Mouse (Mus musculus) MEL (cell line): ENCODE results near the gene Arhgef1. TPM values are rescaled to one million over a fixed set of nuclear protein-coding genes. Genes with fewer than 3 reads are reported as not detected.

Source experiments
- DNase-seq: peaks from one replicate; pipeline ENCODE4 v3.0.0; 2011; ENCODE audit warnings: low read depth, low spot score
- H3K27ac ChIP-seq: 2 replicates; pipeline ENCODE4 v1.5.1; 2012; ENCODE audit warnings: low read depth, mild to moderate bottlenecking, control low read depth, low read length, moderate library complexity; ENCODE audit not compliant: control insufficient read depth
- H3K27me3 ChIP-seq, 2 experiments: fragments of 150-350 bp in 1 of 2; sonication (generic) in 1 of 2; 2 replicates each; pipeline ENCODE4 v1.6.1; 2012; ENCODE audit warnings: low read length in 2 of 2, mild to moderate bottlenecking in 2 of 2, improper control_type of control experiment in 1 of 2, moderate library complexity in 1 of 2; ENCODE audit not compliant: insufficient read depth in 2 of 2, control insufficient read depth in 1 of 2
- H3K36me3 ChIP-seq, 2 experiments: 2 replicates each; pipeline ENCODE4 v1.6.1; 2012 to 2014; ENCODE audit warnings: low read length in 2 of 2, improper control_type of control experiment in 1 of 2, inconsistent platforms in 1 of 2, mild to moderate bottlenecking in 1 of 2; ENCODE audit not compliant: insufficient read depth in 2 of 2, control insufficient read depth in 1 of 2
- H3K4me1 ChIP-seq, 2 experiments: fragments of 150-350 bp in 1 of 2; sonication (generic) in 1 of 2; 2 replicates each; pipeline ENCODE4 v1.6.1; 2012; ENCODE audit warnings: low read length in 2 of 2, improper control_type of control experiment in 1 of 2, mild to moderate bottlenecking in 1 of 2; ENCODE audit not compliant: insufficient read depth in 2 of 2, control insufficient read depth in 1 of 2
- H3K4me3 ChIP-seq, 2 experiments: fragments of 150-350 bp in 1 of 2; sonication (generic) in 1 of 2; 2 replicates each; pipeline ENCODE4 v1.5.1; 2012; ENCODE audit warnings: low read depth in 2 of 2, low read length in 2 of 2, mild to moderate bottlenecking in 2 of 2, moderate library complexity in 2 of 2, control low read depth in 1 of 2, improper control_type of control experiment in 1 of 2; ENCODE audit not compliant: control insufficient read depth in 1 of 2, insufficient read depth in 1 of 2
- H3K79me2 ChIP-seq: 2 replicates; pipeline ENCODE4 v1.6.1; 2012; ENCODE audit warnings: mild to moderate bottlenecking, low read length, moderate library complexity; ENCODE audit not compliant: control insufficient read depth, poor library complexity, insufficient read depth
- H3K9ac ChIP-seq: 2 replicates; pipeline ENCODE4 v1.6.1; 2012; ENCODE audit warnings: low read depth, mild to moderate bottlenecking, control low read depth, low read length, moderate library complexity; ENCODE audit not compliant: control insufficient read depth, poor library complexity, severe bottlenecking
- H3K9me3 ChIP-seq: fragments of 150-350 bp; sonication (generic); replicated peaks from 2 replicates; pipeline ENCODE4 v1.6.1; 2012; ENCODE audit warnings: mild to moderate bottlenecking, low read length, improper control_type of control experiment, moderate library complexity; ENCODE audit not compliant: insufficient read depth
- BHLHE40 ChIP-seq: IDR thresholded peaks from 2 replicates; pipeline ENCODE4 v1.6.1; 2012; ENCODE audit warnings: low read depth, mild to moderate bottlenecking, inconsistent platforms, low read length, improper control_type of control experiment, borderline replicate concordance
- CHD1 ChIP-seq: IDR thresholded peaks from 2 replicates; pipeline ENCODE4 v1.6.1; 2012; ENCODE audit warnings: low read depth, mild to moderate bottlenecking, inconsistent platforms, low read length, improper control_type of control experiment
- ELF1 ChIP-seq: IDR thresholded peaks from 2 replicates; pipeline ENCODE4 v1.6.1; 2014; ENCODE audit warnings: low read depth, mild to moderate bottlenecking, inconsistent platforms, low read length, improper control_type of control experiment, moderate library complexity
- EP300 ChIP-seq, 2 experiments: IDR thresholded peaks; 2 replicates each; pipeline ENCODE4 v1.6.1; 2011; ENCODE audit warnings: improper control_type of control experiment in 2 of 2, low read length in 2 of 2, low read depth in 1 of 2, mild to moderate bottlenecking in 1 of 2
- ETS1 ChIP-seq: IDR thresholded peaks from 2 replicates; pipeline ENCODE4 v1.6.1; 2012; ENCODE audit warnings: low read depth, mild to moderate bottlenecking, inconsistent platforms, low read length, improper control_type of control experiment, moderate library complexity
- GATA1 ChIP-seq: IDR thresholded peaks from 2 replicates; pipeline ENCODE4 v1.6.1; 2011; ENCODE audit warnings: low read depth, low read length, improper control_type of control experiment
- HCFC1 ChIP-seq: IDR thresholded peaks from 2 replicates; pipeline ENCODE4 v1.6.1; 2012; ENCODE audit warnings: low read depth, mild to moderate bottlenecking, inconsistent platforms, low read length, improper control_type of control experiment, moderate library complexity
- MAFK ChIP-seq: IDR thresholded peaks from 2 replicates; pipeline ENCODE4 v1.6.1; 2011; ENCODE audit warnings: low read depth, mild to moderate bottlenecking, low read length, improper control_type of control experiment, borderline replicate concordance
- MAX ChIP-seq: IDR thresholded peaks from 2 replicates; pipeline ENCODE4 v1.6.1; 2011; ENCODE audit warnings: low read length, improper control_type of control experiment
- MAZ ChIP-seq: IDR thresholded peaks from 2 replicates; pipeline ENCODE4 v1.6.1; 2012; ENCODE audit warnings: low read depth, mild to moderate bottlenecking, inconsistent platforms, low read length, improper control_type of control experiment
- MYC ChIP-seq: IDR thresholded peaks from 2 replicates; pipeline ENCODE4 v1.6.1; 2011; ENCODE audit warnings: low read depth, mild to moderate bottlenecking, low read length, improper control_type of control experiment, moderate library complexity
- NELFE ChIP-seq: IDR thresholded peaks from 2 replicates; pipeline ENCODE4 v1.6.1; 2011; ENCODE audit warnings: low read depth, low read length, improper control_type of control experiment
- POLR2A ChIP-seq, 2 experiments: IDR thresholded peaks; 2 replicates each; pipeline ENCODE4 v1.6.1; 2011 to 2012; ENCODE audit warnings: low read length in 2 of 2, mild to moderate bottlenecking in 2 of 2, control low read depth in 1 of 2, improper control_type of control experiment in 1 of 2, low read depth in 1 of 2, moderate library complexity in 1 of 2; ENCODE audit not compliant: control insufficient read depth in 1 of 2, insufficient read depth in 1 of 2, poor library complexity in 1 of 2
- SIN3A ChIP-seq: IDR thresholded peaks from 2 replicates; pipeline ENCODE4 v1.6.1; 2012; ENCODE audit warnings: low read length, improper control_type of control experiment, inconsistent platforms
- TAL1 ChIP-seq: IDR thresholded peaks from 2 replicates; pipeline ENCODE4 v1.6.1; 2012; ENCODE audit warnings: mild to moderate bottlenecking, inconsistent platforms, low read length, moderate library complexity, mixed read lengths
- TBP ChIP-seq: IDR thresholded peaks from 2 replicates; pipeline ENCODE4 v1.8.0; 2011; ENCODE audit warnings: low read depth, low read length, improper control_type of control experiment
- TCF12 ChIP-seq: IDR thresholded peaks from 2 replicates; pipeline ENCODE4 v1.6.1; 2014; ENCODE audit warnings: low read depth, mild to moderate bottlenecking, inconsistent platforms, low read length, improper control_type of control experiment, moderate library complexity
- polyA plus RNA-seq, 2 experiments: library from polyadenylated mRNA; stranded (reverse) in 1 of 2; unstranded in 1 of 2; fragments of >175 nt in 1 of 2; fragments of >200 nt in 1 of 2; gene quantifications; 2 replicates each; pipeline versions ENCODE4 v1.2.1 to v1.2.4; 2012; ENCODE audit warnings: low replicate concordance in 2 of 2, low read depth in 1 of 2; ENCODE audit not compliant: insufficient read length in 2 of 2, insufficient read depth in 1 of 2, missing spikeins in 1 of 2
- total RNA-seq: library from RNA; depleted of rRNA; stranded (reverse); fragments of 300-350 nt; gene quantifications from 2 replicates; pipeline ENCODE4 v1.2.3, GENCODE M21; 2012

Gene Arhgef1
- total and polyA plus RNA-seq, 3 experiments = 53.3 to 163 TPM; not detected in 1

DNA sequence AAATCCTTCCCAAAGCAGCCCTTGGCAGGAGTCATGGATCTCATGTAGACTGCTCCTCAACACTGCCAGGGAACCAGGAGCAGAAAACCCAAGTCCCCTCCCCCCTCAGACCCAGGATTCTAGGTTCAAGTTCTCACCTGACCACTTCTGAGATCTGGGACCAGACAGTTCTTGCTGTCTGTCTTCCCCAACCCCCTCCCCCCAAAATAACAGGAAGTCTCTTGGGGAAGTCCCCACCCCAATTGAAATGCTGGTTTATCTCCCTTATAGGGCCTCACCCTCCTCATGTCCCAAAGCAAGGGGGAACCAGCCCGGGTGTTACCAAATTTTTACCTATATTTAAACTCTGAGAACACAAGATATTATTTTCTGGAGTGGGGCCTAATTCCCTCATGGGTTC lies 870 bp upstream of the Arhgef1 start:
- TF ChIP-seq GATA1 (0 out of 2 replicates have a peak, but pooled peaks have one; percentile 26), MAZ (peak; percentile 66; the same call in 1 of the 2 replicates), TBP (0 out of 2 replicates have a peak, but pooled peaks have one; percentile 57), BHLHE40 (peak; percentile 9; the same call in 1 of the 2 replicates), NELFE (no peak), ETS1 (peak; percentile 53; the same call in 1 of the 2 replicates), MAX (no peak), HCFC1 (0 out of 2 replicates have a peak, but pooled peaks have one; percentile 39), ELF1 (peak; percentile 42; the same call in 1 of the 2 replicates), EP300 (IDR thresholded peaks at IDR 0.05; ENCODE audit: low read depth in 1 of 2, low read length in 2 of 2) (peak in 1 of 2 experiments; percentile 56; a peak in 2 of 4 replicates), SIN3A (peak; percentile 50)
- Histone ChIP-seq H3K9ac (peak overlapping the region; percentile 97), H3K79me2 (peaks cover 28% of the 10 kb centered on the region), H3K9me3 (no peaks in the 10 kb centered on the region), H3K4me1 (peaks cover 0 to 37% of the 10 kb centered on the region in 2 experiments; a peak in 2 of 4 replicates), H3K36me3 (peaks cover 0 to 23% of the 10 kb centered on the region in 2 experiments; a peak in 3 of 4 replicates), H3K4me3 (peak overlapping the region in 1 of 2 experiments; percentile 57; a peak in 2 of 4 replicates), H3K27ac (peak overlapping the region; percentile 99), H3K27me3 (no peaks in the 10 kb centered on the region)
- DNase-seq = peak; percentile 88

DNA sequence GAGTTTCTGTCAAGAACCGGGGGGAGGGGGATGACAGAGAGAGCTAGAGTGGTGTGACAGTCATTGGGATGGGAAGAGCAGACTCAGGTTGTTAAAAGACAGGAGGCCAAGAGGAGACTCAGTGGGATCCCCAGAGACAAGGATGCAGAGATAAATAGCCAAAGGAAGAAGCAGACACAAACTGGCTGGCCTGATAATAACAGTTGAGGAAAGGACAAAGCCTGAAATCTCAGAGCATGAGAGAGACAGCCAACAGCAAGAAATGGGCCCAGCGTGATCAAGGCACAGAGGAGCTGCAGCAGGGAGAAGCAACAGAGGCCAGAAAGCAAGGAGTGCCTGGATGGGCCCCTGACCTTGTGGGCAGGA lies 465 bp upstream of the Arhgef1 start:
- H3K9me3 ChIP-seq = no peaks in the 10 kb centered on the region
- DNase-seq = no peak
- H3K4me1 ChIP-seq = peaks cover 0 to 37% of the 10 kb centered on the region in 2 experiments; a peak in 2 of 4 replicates
- peak overlapping the region; percentile 97 for H3K9ac ChIP-seq
- TF ChIP-seq TAL1 (peak; percentile 65), POLR2A (IDR thresholded peaks at IDR 0.05; ENCODE audit: control insufficient read depth in 1 of 2, insufficient read depth in 1 of 2, low read depth in 1 of 2, low read length in 2 of 2, poor library complexity in 1 of 2) (0 out of 4 replicates have a peak, but pooled peaks of 1 of the 2 experiments have one; percentile 43), CHD1 (peak; percentile 20; the same call in 1 of the 2 replicates), TCF12 (peak; percentile 35; the same call in 1 of the 2 replicates), MAFK (no peak; the same call in 1 of the 2 replicates), EP300 (IDR thresholded peaks at IDR 0.05; ENCODE audit: low read depth in 1 of 2, low read length in 2 of 2) (peak in 1 of 2 experiments; percentile 25; a peak in 1 of 4 replicates), GATA1 (peak; percentile 21; the same call in 1 of the 2 replicates), MYC (no peak)
- no peaks in the 10 kb centered on the region for H3K27me3 ChIP-seq
- peaks cover 28% of the 10 kb centered on the region for H3K79me2 ChIP-seq
- peak overlapping the region; percentile 99 for H3K27ac ChIP-seq
- H3K4me3 ChIP-seq = peak overlapping the region; percentile 57 to 72
- H3K36me3 ChIP-seq = peaks cover 0 to 23% of the 10 kb centered on the region in 2 experiments; a peak in 3 of 4 replicates
